7 mouse cellular contexts compared by ENCODE assay signal in the genomic region with DNA sequence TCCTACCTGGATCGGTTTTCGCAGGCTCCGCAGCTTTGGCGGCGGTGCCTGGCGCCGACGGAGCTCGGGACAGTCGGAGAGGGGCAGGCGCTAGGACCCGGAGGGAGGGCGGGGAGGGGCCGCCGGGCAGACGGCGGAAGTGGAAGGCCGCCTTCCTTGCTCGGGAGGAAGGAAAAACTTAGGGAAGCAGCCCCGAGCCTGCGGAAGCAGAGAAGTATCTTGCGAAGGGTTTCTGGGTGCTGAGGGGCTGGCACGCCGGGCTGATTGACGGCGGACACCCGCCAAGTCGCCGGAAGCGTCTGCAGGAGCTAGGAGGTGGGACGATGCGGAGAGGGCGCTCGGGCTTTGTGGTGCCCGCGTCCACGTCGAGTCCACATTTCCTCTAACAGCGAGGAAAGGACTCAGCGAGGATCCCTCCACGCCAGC. TPM values are rescaled to one million over a fixed set of nuclear protein-coding genes. Genes with fewer than 3 reads are reported as not detected.
DNase-seq lines count a peak whose midpoint lies in the region; ATAC-seq and TF ChIP-seq lines count a peak whose summit lies in the region.

Gene Zfp646, plus strand, starts transcription at position 181 of the 426 bp plus-strand sequence.

- DNase-seq in ZHBTc4 (ENCODE audit: low read depth, low spot score) = peak; percentile 95
- peak; percentile 92 for DNase-seq in embryo, embryonic 9.5 days (ENCODE audit: extremely low spot score)
- DNase-seq in left cerebral cortex, postnatal 36 days (ENCODE audit: low spot score in 2 of 2) = peak in 1 of 2 experiments; percentile 78
- peak; percentile 93 for DNase-seq in midbrain, embryonic 10.5 days (ENCODE audit: low spot score)
- peak; percentile 81 for DNase-seq in spleen, adult 12 weeks (ENCODE audit: low spot score)

- H3K4me3 ChIP-seq in intestine, postnatal 0 days (ENCODE audit: low read depth, low read length) = peak within 1 kb of the TSS; percentile 98
- H3K4me3 ChIP-seq in midbrain, embryonic 10.5 days = peak within 1 kb of the TSS; percentile 96

- H3K27me3 ChIP-seq in intestine, postnatal 0 days (replicated peaks; ENCODE audit: control insufficient read depth, insufficient read depth, low read length) = no peaks in the 10 kb centered on the region
- H3K27me3 ChIP-seq in midbrain, embryonic 10.5 days (ENCODE audit: low read depth, poor library complexity, severe bottlenecking) = no peaks in the 10 kb centered on the region

- WGBS in intestine, postnatal 0 days = under 1% methylated on average over 41 of the region's 41 CpGs
- WGBS in midbrain, embryonic 10.5 days = 0% methylated on average over 41 of the region's 41 CpGs

- ATAC-seq in granulocyte monocyte progenitor cell, adult 5-6 weeks (replicated peaks; ENCODE audit: poor library complexity, severe bottlenecking) = peak; percentile 72
- ATAC-seq in intestine, postnatal 0 days = peak; percentile 87

- intact Hi-C loops in left cerebral cortex, postnatal 36 days (cut with DNase I) = loop anchor here (2.0 kb wide), 1 partner anchor 37 kb away; the partner anchor contains the start of gene Kat8

- H3K27ac ChIP-seq in intestine, postnatal 0 days (ENCODE audit: low read depth, low read length) = peak within 1 kb of the TSS; percentile 92
- H3K27ac ChIP-seq in midbrain, embryonic 10.5 days (replicated peaks) = peak within 1 kb of the TSS; percentile 97

- peaks cover 28% of the 10 kb centered on the region for H3K36me3 ChIP-seq in intestine, postnatal 0 days (ENCODE audit: control insufficient read depth, insufficient read depth)
- H3K36me3 ChIP-seq in midbrain, embryonic 10.5 days = peaks cover 63% of the 10 kb centered on the region

- peaks cover 7% of the 10 kb centered on the region; the same call in 1 of the 2 replicates for H3K4me1 ChIP-seq in intestine, postnatal 0 days (replicated peaks; ENCODE audit: control insufficient read depth, insufficient read depth, low read length)
- peaks cover 27% of the 10 kb centered on the region for H3K4me1 ChIP-seq in midbrain, embryonic 10.5 days

- no peaks in the 10 kb centered on the region for H3K9me3 ChIP-seq in intestine, postnatal 0 days (ENCODE audit: control insufficient read depth)
- H3K9me3 ChIP-seq in midbrain, embryonic 10.5 days (replicated peaks) = no peaks in the 10 kb centered on the region

- peak within 1 kb of the TSS; percentile 89 for H3K9ac ChIP-seq in intestine, postnatal 0 days (ENCODE audit: low read depth, low read length)

- peak within 1 kb of the TSS; percentile 91 for H3K4me2 ChIP-seq in intestine, postnatal 0 days (replicated peaks; ENCODE audit: low read depth)

- TF ChIP-seq CTCF in intestine, postnatal 0 days (IDR thresholded peaks at IDR 0.05; ENCODE audit: low read depth) = no peak

RNA-seq across cellular contexts. Expression of gene Zfp646, which starts in this region (rescaled TPM):
- total RNA-seq in granulocyte monocyte progenitor cell, adult 5-6 weeks (2014; fragmentation: Nextera tagmentation) = 29.2 and 38.4 TPM in 2 replicates
- 35.5 and 40.8 TPM in 2 replicates for total RNA-seq in granulocyte monocyte progenitor cell, adult 5-6 weeks (2017)
- polyA plus RNA-seq in intestine, postnatal 0 days (2015; fragmentation: Nextera tagmentation; extraction: Ambion mirVana) = 4.5 and 5.4 TPM in 2 replicates
- total RNA-seq in left cerebral cortex, postnatal 36 days (2021) = 10 to 100 TPM; 27.0 to 33.9 TPM
- polyA plus RNA-seq in midbrain, embryonic 10.5 days (2016; fragmentation: Nextera tagmentation; extraction: Ambion mirVana) = 17.2 and 18.7 TPM in 2 replicates
